Mouse (Mus musculus) embryo, embryonic 10 days (tissue): ENCODE data around the gene Nol6.

Experiments used
- DNase-seq: peaks from one replicate; pipeline ENCODE4 v3.0.0-alpha.2; 2015; ENCODE audit warnings: low spot score

Gene Nol6

DNA sequence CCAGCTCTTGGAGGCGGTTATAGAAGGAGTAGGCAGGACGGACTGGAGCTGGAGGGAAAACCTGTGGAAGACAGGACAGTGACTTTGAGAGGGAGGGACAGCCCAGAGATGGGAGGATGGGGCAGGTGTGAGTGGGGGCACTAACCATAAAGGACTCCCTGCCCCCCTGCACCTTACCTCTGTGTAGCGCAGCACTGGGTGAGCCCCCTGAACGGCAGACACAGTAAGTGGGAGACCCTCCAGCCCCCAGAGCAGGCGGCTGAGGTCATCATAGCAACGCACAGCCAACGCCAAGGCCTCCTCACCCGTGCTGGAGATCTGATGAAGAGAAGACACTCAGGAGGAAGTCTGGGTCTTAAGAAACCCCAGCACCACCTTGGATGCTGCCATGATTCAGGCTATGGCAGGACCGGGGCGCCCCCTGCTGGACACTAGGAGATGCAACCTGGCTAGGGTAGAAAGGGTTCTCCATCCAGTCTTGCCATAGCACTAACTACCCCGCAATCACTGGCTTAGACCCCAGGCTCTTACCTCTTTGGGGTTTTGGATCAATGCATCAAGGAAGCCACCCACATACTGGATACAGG lies 5.5 kb downstream of the Nol6 start:
- DNase-seq, result peak; percentile 80

DNA sequence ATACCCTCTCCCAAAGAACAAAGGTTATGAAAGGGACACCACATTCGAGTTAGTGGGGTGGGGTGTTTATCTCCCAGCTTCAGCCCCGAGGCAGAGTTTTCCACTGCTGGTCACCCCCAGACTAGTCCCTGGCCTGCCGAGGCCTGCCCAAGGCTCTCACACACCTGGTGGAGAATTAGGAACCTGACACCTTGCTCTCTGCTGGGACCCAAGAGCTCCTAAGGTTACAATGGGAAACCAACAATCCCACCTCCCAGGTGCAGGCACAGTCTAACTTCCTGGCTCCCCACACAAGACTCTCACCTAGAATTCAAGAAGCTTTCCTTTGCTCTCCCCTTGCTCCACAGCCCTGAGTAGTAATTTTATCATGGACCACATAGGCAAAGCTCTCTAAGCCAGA lies 7.4 kb downstream of the Nol6 start:
- no peak for DNase-seq

DNA sequence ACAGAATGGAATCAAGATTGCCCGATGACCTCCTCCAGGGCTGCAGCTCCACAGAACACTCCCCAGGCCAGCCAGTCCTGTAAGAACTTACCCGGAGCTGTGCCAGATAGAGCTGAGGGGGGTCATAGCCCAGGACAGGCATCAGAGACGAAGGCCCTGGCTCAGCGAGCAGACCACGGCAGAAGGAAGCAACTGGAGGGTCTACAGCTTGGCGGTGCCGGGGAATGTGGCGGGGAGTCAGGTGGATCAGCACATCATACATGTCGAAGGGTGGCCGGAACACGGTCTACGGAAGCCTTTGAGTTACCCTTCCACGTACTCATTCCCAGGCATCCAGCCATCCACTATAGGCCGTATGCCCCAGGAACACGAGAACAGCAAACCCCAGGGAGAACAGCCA lies 8.5 kb downstream of the Nol6 start:
- no peak for DNase-seq

DNA sequence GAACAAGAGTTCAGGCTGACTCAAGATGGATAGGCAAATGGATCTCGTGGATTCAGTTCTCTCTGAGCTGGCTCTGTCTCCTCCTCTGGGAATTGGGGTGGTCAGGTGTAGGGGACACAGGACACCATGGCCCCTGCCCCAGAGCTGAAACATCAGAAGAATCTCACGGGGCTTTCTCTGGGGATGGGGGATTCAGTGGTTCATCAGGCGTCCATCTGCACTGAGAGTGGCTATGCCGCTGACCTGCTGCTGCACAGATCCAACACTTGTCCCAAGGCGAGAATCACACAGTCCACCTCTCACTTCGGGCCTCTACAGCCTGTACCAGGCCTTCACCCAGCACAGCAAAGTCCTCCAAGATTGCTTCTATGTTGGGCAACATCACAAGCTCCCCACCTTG lies 9.2 kb downstream of the Nol6 start:
- no peak for DNase-seq

DNA sequence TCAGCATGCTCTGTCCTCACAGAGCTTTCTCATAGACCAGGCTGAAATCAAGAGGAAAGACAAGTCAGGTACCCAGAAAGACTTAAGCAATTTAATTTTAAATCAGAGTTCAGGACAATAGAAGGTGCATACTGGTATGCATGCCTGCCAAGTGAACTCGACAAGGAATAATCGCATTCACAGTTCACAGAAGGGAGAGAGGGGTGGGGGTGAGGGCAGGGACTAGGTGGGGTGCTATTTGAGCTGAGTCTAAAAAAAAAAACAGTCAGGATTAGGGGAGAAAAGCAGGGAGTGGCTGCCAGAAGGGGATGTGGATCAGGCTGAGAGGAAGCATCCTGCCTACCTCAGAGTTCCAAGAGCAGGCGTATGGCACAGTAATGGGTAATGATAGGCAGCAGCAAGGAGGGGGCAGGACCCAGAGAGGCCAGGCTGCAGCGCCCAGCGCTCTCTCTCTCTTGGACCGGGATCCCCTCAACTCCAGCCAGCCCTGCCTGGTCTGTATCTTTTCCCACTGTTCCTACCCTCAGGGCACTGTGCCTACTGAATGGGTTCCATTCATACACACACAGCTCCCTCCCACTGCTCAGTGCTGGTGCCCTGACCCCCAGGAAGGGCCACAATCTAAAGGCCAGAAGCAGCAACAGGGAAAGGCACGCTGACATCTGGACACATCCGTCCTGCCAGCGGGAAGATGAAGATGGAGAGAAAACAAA lies 9.7 kb downstream of the Nol6 start:
- no peak for DNase-seq

DNA sequence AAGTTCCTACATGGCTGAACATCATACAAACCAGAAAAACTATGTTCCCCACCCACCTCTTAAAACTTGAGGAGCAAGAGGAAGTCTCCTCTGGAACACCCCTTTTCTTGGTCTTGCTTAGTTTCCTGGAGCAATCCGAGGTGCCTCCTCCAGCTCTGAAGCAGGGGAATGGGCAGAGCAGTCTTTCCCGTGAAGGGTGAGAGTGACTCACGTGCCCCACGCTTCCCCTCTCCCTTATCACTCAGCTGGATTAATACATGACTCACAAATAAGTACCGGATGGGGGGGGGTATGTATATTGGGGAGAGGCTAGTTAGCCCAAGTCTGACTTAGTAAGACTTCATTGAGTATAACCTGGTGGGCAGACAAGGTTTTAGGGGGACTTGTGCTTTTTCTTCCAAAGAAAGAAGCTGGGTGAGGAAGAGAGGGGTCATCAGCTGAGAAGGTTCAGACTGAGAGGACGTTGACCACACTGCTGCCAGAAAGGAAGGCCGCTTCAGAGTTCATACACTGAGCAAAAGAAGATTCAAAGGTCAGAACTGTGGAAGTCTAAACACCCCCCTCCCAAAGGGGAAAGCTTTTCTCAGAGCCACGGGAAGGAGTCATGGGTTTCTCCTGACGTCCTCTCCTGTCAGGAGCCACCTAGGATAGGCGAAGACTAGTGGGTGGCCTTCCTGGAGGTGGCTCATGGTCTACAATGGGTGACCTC lies 15.4 kb downstream of the Nol6 start:
- DNase-seq, result no peak

DNA sequence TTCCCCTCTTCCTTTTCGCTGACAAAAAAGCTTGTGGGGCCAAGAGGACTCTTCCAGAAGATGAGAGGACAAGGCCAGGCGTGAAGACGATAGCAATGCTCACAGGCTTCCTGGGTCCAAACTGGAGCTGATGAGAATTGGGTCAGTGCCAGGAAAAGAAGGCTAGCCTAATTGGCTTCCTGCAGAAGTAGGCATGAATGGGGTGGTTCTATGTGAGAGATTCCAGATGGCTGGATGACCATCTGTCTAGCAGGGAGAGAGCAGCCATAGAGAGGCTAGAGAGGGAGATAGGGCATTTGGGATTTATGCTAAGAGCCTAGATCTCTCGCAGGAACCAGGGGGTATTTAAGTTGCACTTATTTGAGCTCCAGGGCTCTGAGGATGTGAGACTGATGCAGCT lies 16.8 kb downstream of the Nol6 start:
- DNase-seq, result no peak

DNA sequence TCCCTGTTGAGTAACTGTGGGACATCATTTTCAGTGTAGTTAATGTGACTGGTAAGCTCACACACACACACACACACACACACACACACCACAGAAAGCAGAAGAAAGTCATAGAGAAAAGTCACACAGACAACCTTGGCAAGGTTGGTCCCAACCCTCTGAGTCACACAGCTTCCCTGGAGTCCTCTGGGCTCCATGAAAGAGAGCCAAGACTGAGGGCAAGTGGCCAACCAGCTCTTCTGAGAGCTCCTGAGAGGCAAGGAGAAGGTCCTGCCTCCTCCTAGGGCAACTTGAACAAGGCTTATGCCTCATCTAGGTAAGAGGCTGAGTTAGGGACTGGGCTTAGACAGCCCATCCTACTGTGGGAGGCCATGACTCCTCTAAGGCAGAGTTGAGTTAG lies 21.4 kb downstream of the Nol6 start:
- DNase-seq, result no peak

DNA sequence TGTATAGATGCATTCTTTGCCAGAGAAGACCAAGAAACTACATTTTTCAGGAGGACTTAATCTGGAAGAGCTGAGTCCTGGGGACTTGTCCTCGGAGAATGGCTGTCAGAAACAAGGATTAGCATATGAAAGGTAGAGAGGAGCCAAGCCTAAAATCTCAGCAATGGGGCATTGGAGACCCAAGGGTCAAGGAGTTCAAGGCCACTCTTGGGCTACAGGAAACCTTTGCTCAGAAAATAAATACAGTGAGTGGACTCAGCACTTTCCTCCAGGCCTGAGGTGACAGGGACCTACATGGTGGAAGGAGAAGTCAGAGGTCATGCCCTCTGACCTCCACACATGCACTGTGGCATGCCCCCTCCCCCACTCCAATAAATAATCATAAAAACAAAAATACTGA lies 23.3 kb downstream of the Nol6 start:
- no peak for DNase-seq

DNA sequence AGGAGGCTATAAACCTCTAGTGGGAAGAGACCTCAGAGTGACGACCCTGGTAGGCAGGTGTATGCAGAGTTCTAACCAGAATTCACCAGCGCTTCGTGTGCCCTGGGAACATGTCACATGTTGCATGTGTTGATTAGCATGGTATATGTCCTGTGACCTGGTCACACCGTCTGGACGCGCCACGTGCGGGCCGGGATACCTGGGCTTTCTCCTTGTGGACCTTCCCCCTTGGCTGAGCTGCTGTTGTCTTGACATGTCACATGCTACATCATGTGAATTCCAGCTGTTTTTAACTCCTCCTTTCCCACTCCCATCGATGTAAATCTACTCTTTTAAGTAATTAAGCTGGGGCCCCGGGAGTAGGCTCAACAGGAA lies 25.7 kb downstream of the Nol6 start:
- DNase-seq, result no peak

DNA sequence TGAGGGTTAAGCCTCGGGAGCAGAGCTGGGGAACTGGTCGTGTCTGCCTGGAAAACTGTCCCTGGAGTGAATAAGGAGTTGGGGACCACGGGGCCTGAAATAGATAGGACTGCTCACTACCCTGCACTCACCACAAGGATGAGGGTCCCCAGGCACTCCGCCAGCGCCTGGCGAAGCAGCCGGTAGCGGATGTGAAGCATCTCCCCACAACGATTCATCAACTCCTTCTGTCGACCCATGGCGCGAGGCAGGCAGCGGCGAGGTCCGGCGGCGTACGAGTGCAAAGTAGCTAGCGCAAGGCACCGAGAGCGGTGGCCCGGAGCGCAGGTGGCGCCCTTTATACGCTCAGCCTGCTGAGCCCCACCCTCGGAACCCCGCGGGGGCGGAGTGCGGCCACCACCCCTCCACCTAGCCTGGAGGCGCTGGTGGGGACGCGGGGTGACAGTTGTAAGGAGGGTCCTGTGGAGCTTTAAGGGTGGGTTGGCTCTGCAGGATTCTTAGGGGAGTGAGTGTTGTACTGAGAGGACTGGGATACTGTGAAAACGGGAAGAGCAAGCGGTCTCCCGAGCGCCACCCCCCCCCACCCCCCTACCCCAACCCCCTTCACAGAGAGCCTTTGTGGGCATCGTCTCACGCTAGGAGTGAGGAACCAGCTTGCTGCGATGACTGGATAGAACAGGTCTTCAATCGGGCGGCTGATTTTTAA lies 26.2 kb downstream of the Nol6 start, which contains the start of gene Aqp3:
Gene Aqp3 (minus strand): TSS at position 313 of the 706 bp plus-strand sequence.
- peak; percentile 68 for DNase-seq

DNA sequence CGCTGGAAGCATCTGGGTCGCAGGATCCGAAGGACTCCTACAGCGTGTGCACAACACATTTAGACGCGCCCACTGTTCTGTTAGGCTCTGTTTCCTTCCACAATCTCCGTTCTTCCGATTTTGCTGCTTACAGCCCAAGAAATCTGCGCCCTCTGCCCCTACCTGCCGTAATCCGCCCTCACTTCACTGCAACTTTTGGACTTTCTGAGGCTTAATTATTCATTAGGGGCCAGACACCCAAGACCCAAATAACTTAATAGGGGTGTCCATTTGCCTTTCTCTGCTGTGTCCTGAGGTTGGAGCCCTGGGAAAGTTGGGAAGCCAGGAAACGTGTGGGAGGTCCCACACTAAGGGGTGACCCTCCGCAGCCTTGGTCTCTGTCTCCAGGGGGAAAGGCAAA lies 26.9 kb downstream of the Nol6 start:
- no peak for DNase-seq

DNA sequence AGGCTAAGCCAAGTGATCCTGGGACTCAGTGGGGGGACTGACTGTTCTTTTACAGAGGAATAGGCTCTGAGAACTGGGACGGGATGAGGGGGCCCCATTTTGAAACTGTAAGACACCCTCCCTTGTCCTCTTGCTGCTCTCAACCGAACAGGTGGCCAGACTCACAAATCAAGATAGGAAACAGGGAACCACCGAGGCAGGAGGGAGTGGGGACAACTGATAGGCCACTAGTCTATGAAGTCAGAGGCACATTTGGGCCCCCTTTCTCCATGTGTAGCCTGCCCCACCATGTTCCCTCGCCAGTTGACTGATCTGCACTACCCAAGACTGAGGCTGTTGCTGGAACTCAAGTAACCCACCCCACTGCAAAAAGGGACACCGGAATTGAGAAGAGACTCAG lies 27.5 kb downstream of the Nol6 start:
- DNase-seq, result no peak

DNA sequence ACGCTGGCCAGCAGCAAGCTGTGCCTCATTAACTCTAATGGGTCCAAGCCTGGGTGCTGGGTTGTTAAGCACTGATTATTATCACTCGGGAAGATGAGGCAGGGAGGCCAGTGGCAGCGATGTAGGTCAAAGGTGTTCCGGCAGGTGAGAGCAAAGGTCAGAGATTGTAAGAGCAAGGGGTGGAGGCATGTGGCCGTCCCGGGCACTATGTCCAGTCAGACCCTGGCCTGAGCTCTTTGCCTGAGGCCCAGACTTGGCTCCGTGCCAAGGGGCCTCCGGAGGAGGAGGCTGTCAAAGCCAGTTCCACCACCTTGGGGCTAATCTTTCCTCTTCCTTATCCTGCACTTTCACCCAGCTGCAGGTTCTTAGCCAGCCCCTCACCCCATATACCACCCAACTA lies 28.1 kb downstream of the Nol6 start:
- no peak for DNase-seq

DNA sequence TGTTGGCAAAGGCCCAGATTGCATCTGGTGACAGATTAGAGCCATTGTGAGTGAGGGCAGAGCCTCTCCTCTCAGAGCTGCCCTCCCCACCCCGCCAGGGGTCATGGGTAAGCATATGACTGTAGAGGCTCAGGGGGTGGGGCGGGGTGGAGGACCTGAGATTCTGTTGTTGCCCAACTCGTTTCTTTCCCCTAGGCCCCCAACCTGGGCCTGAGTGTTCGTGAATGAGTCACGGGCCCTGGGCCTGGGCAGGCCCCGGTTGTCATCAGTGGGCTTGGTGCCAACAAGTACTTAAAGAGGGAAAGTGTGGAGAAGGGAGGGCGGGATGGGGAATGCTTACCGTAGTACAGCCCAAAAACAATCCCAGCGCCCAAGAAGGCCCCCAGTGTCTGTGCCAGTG lies 29.9 kb downstream of the Nol6 start:
- no peak for DNase-seq

DNA sequence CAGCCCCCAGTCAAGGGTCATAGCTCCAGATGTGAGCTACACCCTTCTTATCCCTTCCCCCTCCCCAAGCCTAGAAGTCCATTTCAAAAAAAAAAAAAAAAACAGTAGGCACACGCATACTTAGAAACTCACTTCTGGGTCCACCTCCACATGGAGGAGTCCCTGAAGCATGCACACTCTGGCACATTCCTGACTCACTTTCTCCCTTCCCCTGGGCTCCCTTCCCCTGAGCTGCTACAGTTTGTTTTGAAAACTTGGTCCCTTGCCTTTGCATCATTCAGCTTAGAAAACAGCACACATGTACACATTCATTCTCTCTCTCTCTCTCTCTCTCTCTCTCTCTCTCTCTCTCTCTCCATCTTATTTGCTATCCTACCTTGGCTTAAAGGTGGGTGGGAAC lies 31.3 kb downstream of the Nol6 start:
- no peak for DNase-seq

DNA sequence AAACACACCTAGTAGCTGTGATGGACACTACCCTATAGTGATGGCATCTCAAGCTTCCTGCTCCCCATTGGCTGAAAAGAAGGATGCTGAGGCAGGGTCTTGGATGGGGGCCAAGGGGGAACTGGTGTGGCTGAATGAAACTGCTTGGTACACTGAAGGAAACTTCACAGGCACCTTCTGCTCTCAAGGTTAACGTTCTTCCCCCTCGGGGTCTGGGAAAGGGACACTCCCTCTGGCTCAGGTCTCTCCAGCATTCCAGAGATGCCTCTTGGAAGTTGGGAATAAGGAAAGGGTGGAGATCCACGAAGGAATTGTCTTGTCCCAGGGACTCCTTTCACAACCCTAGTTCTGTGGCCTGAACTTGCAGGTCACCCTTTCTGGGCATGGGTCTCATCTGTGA lies 32.9 kb downstream of the Nol6 start:
- DNase-seq, result no peak

DNA sequence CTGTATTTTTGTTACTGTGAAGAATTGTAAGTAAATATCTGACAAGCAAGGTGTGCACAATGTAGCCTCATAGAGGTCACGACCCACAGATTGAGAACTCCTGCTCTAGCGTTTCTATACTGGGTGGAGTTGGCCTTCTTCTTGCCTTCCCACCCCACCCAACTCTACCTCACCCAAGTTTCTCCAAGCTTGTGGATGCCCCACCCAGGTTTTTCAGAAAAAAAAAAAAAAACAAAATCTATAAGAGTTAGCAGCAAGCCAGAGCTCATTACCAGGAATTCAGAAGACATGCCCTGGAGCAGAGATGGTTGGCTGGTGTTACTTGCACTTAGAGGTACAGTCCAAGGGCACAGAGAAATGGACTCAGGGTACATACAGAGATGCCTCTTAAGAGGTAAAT lies 34.5 kb downstream of the Nol6 start:
- DNase-seq, result no peak

DNA sequence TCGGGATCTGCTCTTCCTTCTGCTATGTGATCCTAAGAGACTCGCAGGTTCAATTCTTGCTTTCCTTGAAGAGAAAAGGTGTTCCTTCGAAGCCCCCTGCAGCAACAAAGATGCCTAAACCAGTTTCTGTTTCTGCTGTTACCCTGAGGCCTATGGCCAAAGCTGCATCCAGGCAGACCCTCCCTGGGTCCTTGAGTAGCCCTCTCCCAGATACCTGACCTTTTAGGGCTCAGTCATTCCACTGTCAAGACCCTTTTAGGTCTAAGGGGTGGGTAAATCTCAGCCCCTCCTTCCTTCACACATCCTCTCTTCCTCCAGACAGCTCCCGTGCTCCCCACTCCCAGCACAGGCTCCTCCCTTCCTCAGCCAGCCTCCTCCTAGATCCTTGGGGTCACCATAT lies 35.1 kb downstream of the Nol6 start:
- no peak for DNase-seq

DNA sequence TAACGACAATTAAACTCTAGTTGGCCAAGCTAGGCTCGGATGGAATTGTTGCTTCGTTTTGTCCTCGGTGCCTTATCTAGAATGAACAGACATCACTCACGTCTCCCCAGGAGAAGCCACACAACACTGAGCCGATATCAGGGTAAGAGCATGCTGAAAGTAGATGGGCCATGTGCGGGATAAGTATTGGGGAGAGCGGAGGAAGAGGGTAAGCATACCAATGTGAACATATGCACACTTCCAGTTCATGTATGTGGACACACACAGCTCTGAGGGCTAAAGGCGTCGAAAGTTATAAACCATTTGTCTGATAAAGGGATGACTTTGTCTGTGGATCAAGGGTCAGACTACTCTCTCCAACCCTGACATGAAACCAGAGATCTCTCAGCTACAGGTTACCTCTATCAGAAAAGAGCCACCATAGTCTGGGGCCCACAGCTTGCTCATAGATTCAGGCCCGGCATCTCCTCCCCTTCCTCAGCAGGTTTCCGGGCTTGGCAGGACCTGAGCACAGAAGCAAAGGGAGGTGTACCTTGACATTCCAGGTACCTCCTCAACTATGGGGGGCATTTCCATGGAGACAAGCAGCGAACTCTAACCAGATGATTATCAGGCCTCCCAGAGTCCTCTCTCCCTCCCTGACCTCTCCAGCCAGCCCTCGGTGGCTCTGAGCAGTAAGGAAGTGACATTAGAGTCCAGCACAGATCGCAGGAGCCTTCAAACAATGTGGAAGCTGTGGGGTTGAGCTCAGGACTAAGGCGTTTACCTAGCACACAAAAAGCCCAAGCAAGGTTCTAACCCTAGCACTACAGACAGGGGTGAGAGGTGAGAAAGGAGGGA lies 36.6 kb downstream of the Nol6 start:
- DNase-seq, result no peak

DNA sequence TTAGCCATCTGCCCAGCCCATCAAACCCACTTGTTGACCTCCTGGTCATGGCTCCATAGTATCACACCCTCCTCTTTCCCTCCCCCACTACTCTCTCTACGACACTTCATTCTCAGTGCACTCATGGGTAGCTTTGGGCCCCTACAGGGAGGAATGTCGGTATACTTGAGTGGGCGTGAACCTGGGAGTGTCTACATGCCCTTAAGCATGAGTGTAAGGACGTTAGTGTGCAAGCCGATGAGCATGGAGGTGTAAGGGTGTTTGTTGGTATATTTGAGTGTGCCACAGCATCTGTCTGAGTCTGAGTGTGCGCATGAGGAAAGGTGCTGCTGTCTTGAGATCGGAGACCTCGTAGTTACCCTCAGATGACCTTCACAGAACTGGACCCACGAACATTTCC lies 37.3 kb downstream of the Nol6 start:
- no peak for DNase-seq

DNA sequence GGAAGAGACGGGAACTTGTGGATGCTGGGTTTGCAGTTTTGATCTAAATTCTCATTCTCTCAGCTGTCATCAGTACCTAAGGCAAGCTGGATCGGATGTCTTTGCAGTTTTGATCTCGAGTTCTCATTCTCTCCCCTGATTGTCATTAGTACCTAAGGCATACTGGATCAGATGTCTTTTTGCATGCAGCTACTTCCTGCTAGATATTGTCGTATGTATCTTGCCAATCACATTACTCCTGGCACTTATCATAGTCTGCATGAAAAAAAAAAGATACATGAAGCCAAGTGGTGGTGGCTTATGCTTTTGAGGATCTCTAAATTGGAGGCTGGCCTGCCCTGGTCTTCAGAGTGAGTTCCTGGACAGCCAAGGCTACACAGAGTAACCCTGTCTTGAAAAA lies 39.4 kb downstream of the Nol6 start:
- DNase-seq, result no peak
